Mouse (Mus musculus) cerebellum, adult 11-12 months (tissue): ENCODE measurements around the gene Tenm2.

Experiments used
- DNase-seq: peaks from one replicate; pipeline ENCODE4 v3.0.0; 2022

The Tenm2 gene

GRCm38 (mm10) chr11:36341799-36342198 is 894.0 kb downstream of the Tenm2 start:
- DNase-seq: no peak

- no peak for DNase-seq
These were observed 897.3 kb downstream of the Tenm2 start for GRCm38 (mm10) chr11:36338424-36338823.

- DNase-seq: no peak
These were observed 898.7 kb downstream of the Tenm2 start for GRCm38 (mm10) chr11:36337063-36337462.

GRCm38 (mm10) chr11:36335147-36335546 is 900.6 kb downstream of the Tenm2 start:
- DNase-seq: no peak

GRCm38 (mm10) chr11:36334100-36334735 is 901.5 kb downstream of the Tenm2 start:
- DNase-seq: no peak

GRCm38 (mm10) chr11:36332222-36332621 is 903.5 kb downstream of the Tenm2 start:
- DNase-seq: no peak

- no peak for DNase-seq
These were observed 904.2 kb downstream of the Tenm2 start for GRCm38 (mm10) chr11:36331408-36332178.

- peak; percentile 71 for DNase-seq
These were observed 908.5 kb downstream of the Tenm2 start for GRCm38 (mm10) chr11:36327243-36327642.

GRCm38 (mm10) chr11:36309317-36309716 is 926.4 kb downstream of the Tenm2 start:
- DNase-seq: no peak

- DNase-seq: peak; percentile 15
These were observed 928.5 kb downstream of the Tenm2 start for GRCm38 (mm10) chr11:36307276-36307675.

GRCm38 (mm10) chr11:36305348-36305950 is 930.3 kb downstream of the Tenm2 start:
- DNase-seq: no peak

- DNase-seq: no peak
These were observed 932.8 kb downstream of the Tenm2 start for GRCm38 (mm10) chr11:36302913-36303371.

- DNase-seq: peak; percentile 19
These were observed 933.7 kb downstream of the Tenm2 start for GRCm38 (mm10) chr11:36302096-36302495.

- DNase-seq: no peak
These were observed 939.2 kb downstream of the Tenm2 start for GRCm38 (mm10) chr11:36296568-36296967.

GRCm38 (mm10) chr11:36292206-36292605 is 943.6 kb downstream of the Tenm2 start:
- DNase-seq: no peak

- no peak for DNase-seq
These were observed 949.5 kb downstream of the Tenm2 start for GRCm38 (mm10) chr11:36286246-36286645.

- DNase-seq: no peak
These were observed 955.2 kb downstream of the Tenm2 start for GRCm38 (mm10) chr11:36280533-36280932.

- DNase-seq: no peak
These were observed 957.9 kb downstream of the Tenm2 start for GRCm38 (mm10) chr11:36277903-36278215.

GRCm38 (mm10) chr11:36277192-36277902 is 958.4 kb downstream of the Tenm2 start:
- DNase-seq: no peak

GRCm38 (mm10) chr11:36276015-36276414 is 959.7 kb downstream of the Tenm2 start:
- no peak for DNase-seq

- DNase-seq: no peak
These were observed 963.6 kb downstream of the Tenm2 start for GRCm38 (mm10) chr11:36272149-36272548.

- DNase-seq: no peak
These were observed 965.8 kb downstream of the Tenm2 start for GRCm38 (mm10) chr11:36269945-36270344.

- peak; percentile 9 for DNase-seq
These were observed 970.8 kb downstream of the Tenm2 start for GRCm38 (mm10) chr11:36264776-36265466.
